Mouse (Mus musculus): ENCODE measurements around the gene Lhx3. TPM values are rescaled to one million over a fixed set of nuclear protein-coding genes. Genes with fewer than 3 reads are reported as not detected.
A peak's percentile ranks its signal among the peaks of the same experiment; 100 is the strongest.

Gene Lhx3
- total and polyA plus RNA-seq, 2 experiments from 2014 or later, result 0.12 to 0.38 TPM

GRCm38 (mm10) chr2:26240841-26241240 is 32.8 kb upstream of the Lhx3 start:
- Histone ChIP-seq H3K9me3 (ENCODE audit: low read length) (no peaks in the 10 kb centered on the region), H3K4me3 (ENCODE audit: low read depth, low read length) (no peak overlapping the region), H3K36me3 (ENCODE audit: insufficient read depth, low read length) (no peaks in the 10 kb centered on the region), H3K4me1 (ENCODE audit: insufficient read depth, low read length) (no peaks in the 10 kb centered on the region), H3K4me2 (ENCODE audit: low read depth, low read length, poor library complexity, severe bottlenecking) (no peak overlapping the region), H3K27me3 (ENCODE audit: insufficient read depth, low read length) (no peaks in the 10 kb centered on the region), H3K27ac (ENCODE audit: low read depth, low read length) (no peak overlapping the region), H3K9ac (replicated peaks; ENCODE audit: low read length, poor library complexity, severe bottlenecking) (no peak overlapping the region)
- DNase-seq (ENCODE audit: low spot score) (peak; percentile 24), ATAC-seq (ENCODE audit: low FRiP score) (no peak)
- no peak for TF ChIP-seq CTCF (IDR thresholded peaks at IDR 0.05)
- WGBS, result 68% methylated on average over 3 of the region's 3 CpGs

GRCm38 (mm10) chr2:26240330-26240729 is 32.2 kb upstream of the Lhx3 start:
- Histone ChIP-seq H3K4me2 (ENCODE audit: low read depth, low read length, poor library complexity, severe bottlenecking) (no peak overlapping the region), H3K27me3 (ENCODE audit: insufficient read depth, low read length) (no peaks in the 10 kb centered on the region), H3K9ac (replicated peaks; ENCODE audit: low read length, poor library complexity, severe bottlenecking) (0 out of 2 replicates have a peak overlapping the region, but pooled peaks have one; percentile 33), H3K27ac (ENCODE audit: low read depth, low read length) (no peak overlapping the region), H3K4me1 (ENCODE audit: insufficient read depth, low read length) (no peaks in the 10 kb centered on the region), H3K4me3 (ENCODE audit: low read depth, low read length) (no peak overlapping the region), H3K36me3 (ENCODE audit: insufficient read depth, low read length) (no peaks in the 10 kb centered on the region), H3K9me3 (ENCODE audit: low read length) (no peaks in the 10 kb centered on the region)
- DNase-seq (ENCODE audit: low spot score) (peak; percentile 47), ATAC-seq (ENCODE audit: low FRiP score) (no peak)
- TF ChIP-seq CTCF (IDR thresholded peaks at IDR 0.05), result no peak
- WGBS, result 61% methylated on average over 9 of the region's 9 CpGs

GRCm38 (mm10) chr2:26237290-26237782 is 29.2 kb upstream of the Lhx3 start, which contains the start of gene Qsox2:
Gene Qsox2, minus strand, starts transcription at chr2:26237525.
- no peaks in the 10 kb centered on the region for H3K9me3 ChIP-seq (ENCODE audit: low read length)
- DNase-seq (ENCODE audit: low spot score) (peak; percentile 93), ATAC-seq (ENCODE audit: low FRiP score) (peak; percentile 87)
- no peaks in the 10 kb centered on the region for H3K27me3 ChIP-seq (ENCODE audit: insufficient read depth, low read length)
- H3K36me3 ChIP-seq (ENCODE audit: insufficient read depth, low read length), result 0 out of 2 replicates have a peak, but pooled peaks cover 2% of the 10 kb centered on the region
- WGBS, result under 1% methylated on average over 35 of the region's 36 CpGs
- peak within 1 kb of the TSS; percentile 95 for H3K4me3 ChIP-seq (ENCODE audit: low read depth, low read length)
- H3K9ac ChIP-seq (replicated peaks; ENCODE audit: low read length, poor library complexity, severe bottlenecking), result peak within 1 kb of the TSS; percentile 93
- peak within 1 kb of the TSS; percentile 83 for H3K4me2 ChIP-seq (ENCODE audit: low read depth, low read length, poor library complexity, severe bottlenecking)
- TF ChIP-seq CTCF (IDR thresholded peaks at IDR 0.05), result no peak
- H3K27ac ChIP-seq (ENCODE audit: low read depth, low read length), result peak within 1 kb of the TSS; percentile 88
- no peaks in the 10 kb centered on the region for H3K4me1 ChIP-seq (ENCODE audit: insufficient read depth, low read length)

GRCm38 (mm10) chr2:26236681-26237289 is 28.7 kb upstream of the Lhx3 start:
- peak; percentile 42 for ATAC-seq (ENCODE audit: low FRiP score)
- TF ChIP-seq CTCF (IDR thresholded peaks at IDR 0.05), result no peak
- WGBS, result 0% methylated on average over 44 of the region's 51 CpGs

GRCm38 (mm10) chr2:26234771-26235170 is 26.7 kb upstream of the Lhx3 start:
- Histone ChIP-seq H3K4me3 (ENCODE audit: low read depth, low read length) (no peak overlapping the region), H3K36me3 (ENCODE audit: insufficient read depth, low read length) (0 out of 2 replicates have a peak, but pooled peaks cover 2% of the 10 kb centered on the region), H3K4me1 (ENCODE audit: insufficient read depth, low read length) (no peaks in the 10 kb centered on the region), H3K9ac (replicated peaks; ENCODE audit: low read length, poor library complexity, severe bottlenecking) (no peak overlapping the region), H3K27ac (ENCODE audit: low read depth, low read length) (no peak overlapping the region), H3K27me3 (ENCODE audit: insufficient read depth, low read length) (no peaks in the 10 kb centered on the region), H3K4me2 (ENCODE audit: low read depth, low read length, poor library complexity, severe bottlenecking) (no peak overlapping the region), H3K9me3 (ENCODE audit: low read length) (no peaks in the 10 kb centered on the region)
- ATAC-seq (ENCODE audit: low FRiP score) (no peak), DNase-seq (ENCODE audit: low spot score) (no peak)
- no peak for TF ChIP-seq CTCF (IDR thresholded peaks at IDR 0.05)
- 94% methylated on average over 2 of the region's 2 CpGs for WGBS

More at GRCm38 (mm10) chr2:26236681-26237289, 28.7 kb upstream of the Lhx3 start:
- Histone ChIP-seq H3K4me2 (ENCODE audit: low read depth, low read length, poor library complexity, severe bottlenecking) (peak overlapping the region; percentile 83), H3K4me3 (ENCODE audit: low read depth, low read length) (peak overlapping the region; percentile 95), H3K36me3 (ENCODE audit: insufficient read depth, low read length) (0 out of 2 replicates have a peak, but pooled peaks cover 2% of the 10 kb centered on the region), H3K9ac (replicated peaks; ENCODE audit: low read length, poor library complexity, severe bottlenecking) (peak overlapping the region; percentile 93), H3K27ac (ENCODE audit: low read depth, low read length) (peak overlapping the region; percentile 88), H3K9me3 (ENCODE audit: low read length) (no peaks in the 10 kb centered on the region), H3K4me1 (ENCODE audit: insufficient read depth, low read length) (no peaks in the 10 kb centered on the region), H3K27me3 (ENCODE audit: insufficient read depth, low read length) (no peaks in the 10 kb centered on the region)
- peak; percentile 30 for DNase-seq (ENCODE audit: low spot score)

GRCm38 (mm10) chr2:26234253-26234652 is 26.2 kb upstream of the Lhx3 start:
- Histone ChIP-seq H3K27ac (ENCODE audit: low read depth, low read length) (no peak overlapping the region), H3K4me2 (ENCODE audit: low read depth, low read length, poor library complexity, severe bottlenecking) (no peak overlapping the region), H3K9me3 (ENCODE audit: low read length) (no peaks in the 10 kb centered on the region), H3K4me3 (ENCODE audit: low read depth, low read length) (no peak overlapping the region), H3K36me3 (ENCODE audit: insufficient read depth, low read length) (0 out of 2 replicates have a peak, but pooled peaks cover 2% of the 10 kb centered on the region), H3K27me3 (ENCODE audit: insufficient read depth, low read length) (no peaks in the 10 kb centered on the region), H3K4me1 (ENCODE audit: insufficient read depth, low read length) (no peaks in the 10 kb centered on the region), H3K9ac (replicated peaks; ENCODE audit: low read length, poor library complexity, severe bottlenecking) (no peak overlapping the region)
- ATAC-seq (ENCODE audit: low FRiP score), result no peak
- 85% methylated on average over 5 of the region's 5 CpGs for WGBS
- TF ChIP-seq CTCF (IDR thresholded peaks at IDR 0.05), result no peak
- DNase-seq (ENCODE audit: low spot score), result no peak
